In the genomic region with DNA sequence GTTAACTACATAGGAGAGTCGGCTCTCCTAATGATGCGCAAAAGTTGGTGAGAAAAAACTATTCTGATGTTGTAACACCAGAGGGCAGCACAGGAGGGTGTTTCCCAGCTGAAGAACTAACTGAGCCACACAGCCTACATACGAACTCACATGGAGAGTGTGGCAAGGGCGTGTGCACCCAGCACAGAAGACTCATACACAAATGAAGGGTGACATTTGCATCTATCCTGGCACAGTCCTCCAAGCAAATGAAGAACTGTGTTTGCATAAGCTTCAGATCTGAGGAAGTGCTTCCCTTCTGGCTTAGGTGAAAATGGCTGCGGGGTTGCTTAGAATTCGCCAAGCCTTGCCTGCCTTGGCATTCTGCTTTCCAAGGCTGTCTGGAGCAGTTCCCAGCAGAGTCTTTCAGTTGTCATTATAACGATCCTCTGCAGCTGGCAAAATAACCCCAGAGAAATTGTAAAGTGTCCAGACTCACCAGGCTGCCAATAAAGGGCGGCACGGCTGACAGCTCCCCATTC, we compare ENCODE assay signal across 7 mouse cellular contexts. TPM values are rescaled to one million over a fixed set of nuclear protein-coding genes. Genes with fewer than 3 reads are reported as not detected.
DNase-seq lines count a peak whose midpoint lies in the region; ATAC-seq and TF ChIP-seq lines count a peak whose summit lies in the region.

No protein-coding gene starts in this region.

- H3K27ac ChIP-seq in ES-Bruce4 (ENCODE audit: insufficient read depth, low read length), result no peak overlapping the region
- no peak overlapping the region for H3K27ac ChIP-seq in cortical plate, adult 2 months (ENCODE audit: insufficient read depth, low read length)
- no peak overlapping the region for H3K27ac ChIP-seq in heart, postnatal 0 days (ENCODE audit: low read depth)

- no peak overlapping the region for H3K9ac ChIP-seq in ES-Bruce4 (ENCODE audit: low read depth, poor library complexity, severe bottlenecking)
- H3K9ac ChIP-seq in heart, postnatal 0 days (replicated peaks; ENCODE audit: low read depth, low read length), result no peak overlapping the region

- ATAC-seq in heart, postnatal 0 days (ENCODE audit: insufficient read depth, low read depth), result peak; percentile 33; the same call in 1 of the 2 replicates

- H3K9me3 ChIP-seq in ES-Bruce4 (replicated peaks; ENCODE audit: control insufficient read depth, insufficient read depth, low read length, poor library complexity, severe bottlenecking), result no peaks in the 10 kb centered on the region
- H3K9me3 ChIP-seq in heart, postnatal 0 days (replicated peaks; ENCODE audit: control insufficient read depth, low read length), result no peaks in the 10 kb centered on the region

- no peak overlapping the region for H3K4me3 ChIP-seq in ES-Bruce4 (ENCODE audit: low read depth, low read length)
- no peak overlapping the region for H3K4me3 ChIP-seq in cortical plate, adult 2 months (ENCODE audit: insufficient read depth, low read length)
- H3K4me3 ChIP-seq in heart, postnatal 0 days (ENCODE audit: low read depth, low read length), result no peak overlapping the region

- TF ChIP-seq EP300 in ES-Bruce4 (IDR thresholded peaks at IDR 0.05; ENCODE audit: insufficient read depth, low read depth, low read length), result no peak
- TF ChIP-seq EP300 in heart, postnatal 0 days (IDR thresholded peaks at IDR 0.05; ENCODE audit: low read depth), result no peak

- WGBS in heart, postnatal 0 days, result 38% methylated on average over 9 of the region's 9 CpGs

- H3K27me3 ChIP-seq in ES-Bruce4 (ENCODE audit: control insufficient read depth, insufficient read depth, low read length, poor library complexity, severe bottlenecking), result no peaks in the 10 kb centered on the region; the same call in 1 of the 2 replicates
- H3K27me3 ChIP-seq in heart, postnatal 0 days (ENCODE audit: control insufficient read depth, insufficient read depth, low read length), result no peaks in the 10 kb centered on the region

- no peaks in the 10 kb centered on the region for H3K36me3 ChIP-seq in ES-Bruce4 (ENCODE audit: control insufficient read depth, insufficient read depth, low read length, poor library complexity, severe bottlenecking)
- H3K36me3 ChIP-seq in heart, postnatal 0 days (replicated peaks; ENCODE audit: control insufficient read depth, insufficient read depth, low read length), result no peaks in the 10 kb centered on the region

- no peak overlapping the region for H3K4me2 ChIP-seq in heart, postnatal 0 days (ENCODE audit: low read depth, low read length)

- peak; percentile 47 for TF ChIP-seq CTCF in ES-Bruce4 (IDR thresholded peaks at IDR 0.05; ENCODE audit: low read depth, low read length)
- peak; percentile 72 for TF ChIP-seq CTCF in cortical plate, adult 2 months (IDR thresholded peaks at IDR 0.05; ENCODE audit: extremely low read depth, insufficient read depth, low read length)
- peak; percentile 67 for TF ChIP-seq CTCF in heart, postnatal 0 days (IDR thresholded peaks at IDR 0.05; ENCODE audit: low read depth)

- H3K4me1 ChIP-seq in ES-Bruce4 (ENCODE audit: control insufficient read depth, insufficient read depth, low read length), result no peaks in the 10 kb centered on the region
- H3K4me1 ChIP-seq in cortical plate, adult 2 months (ENCODE audit: control insufficient read depth, insufficient read depth, low read length), result no peaks in the 10 kb centered on the region; the same call in 1 of the 2 replicates
- no peaks in the 10 kb centered on the region for H3K4me1 ChIP-seq in heart, postnatal 0 days (ENCODE audit: control insufficient read depth, insufficient read depth)

- no peak for TF ChIP-seq POLR2A in ES-Bruce4 (IDR thresholded peaks at IDR 0.05; ENCODE audit: insufficient read depth, low read length)
- TF ChIP-seq POLR2A in cortical plate, adult 2 months (IDR thresholded peaks at IDR 0.05; ENCODE audit: extremely low read depth, insufficient read depth, low read length), result no peak

- DNase-seq in ZHBTc4 (ENCODE audit: low read depth, low spot score), result peak; percentile 81
- DNase-seq in heart, postnatal 0 days (ENCODE audit: low spot score), result peak; percentile 61
- peak; percentile 59 to 60 for DNase-seq in layer of hippocampus, postnatal 36 days
- peak; percentile 61 for DNase-seq in mesoderm, embryonic 11.5 days (ENCODE audit: low read depth, low spot score)
- DNase-seq in right cerebral cortex, postnatal 4 days, result peak; percentile 58

RNA-seq across cellular contexts. Expression of a gene that starts 25.4 kb away (rescaled TPM):
- polyA plus RNA-seq in ES-Bruce4 (2011; ENCODE audit: insufficient read depth, insufficient read length, low read depth, missing spikeins), result 87.8 and 93.0 TPM in 2 replicates
- polyA plus RNA-seq in cortical plate, adult 2 months (2012; rRNA removed), result 7.7 and 8.5 TPM in 2 replicates
- 7.3 and 11.1 TPM in 2 replicates for total RNA-seq in heart, postnatal 0 days (2014; rRNA removed; ENCODE audit: low replicate concordance)
- polyA plus RNA-seq in heart, postnatal 0 days (2015; fragmentation: Nextera tagmentation; extraction: Ambion mirVana), result 4.4 and 5.2 TPM in 2 replicates
- total RNA-seq in layer of hippocampus, postnatal 36 days (2021), result 1 to 10 TPM; 6.0 to 6.1 TPM

RNA-seq across cellular contexts. Expression of a gene that starts 48.8 kb away (rescaled TPM):
- 67.5 and 69.1 TPM in 2 replicates for polyA plus RNA-seq in ES-Bruce4 (2011; ENCODE audit: insufficient read depth, insufficient read length, low read depth, missing spikeins)
- 144 and 145 TPM in 2 replicates for polyA plus RNA-seq in cortical plate, adult 2 months (2012; rRNA removed)
- total RNA-seq in heart, postnatal 0 days (2014; rRNA removed; ENCODE audit: low replicate concordance), result 94.9 and 132 TPM in 2 replicates
- 139 TPM in 2 replicates for polyA plus RNA-seq in heart, postnatal 0 days (2015; fragmentation: Nextera tagmentation; extraction: Ambion mirVana)
- total RNA-seq in layer of hippocampus, postnatal 36 days (2021), result 100 to 1,000 TPM in 1 of 2 experiments, 10 to 100 TPM in 1; 94.3 to 102 TPM
